Mouse (Mus musculus) erythroblast, adult 5-6 weeks (primary cell): Measurements from ENCODE around the gene Fchsd2. TPM values are rescaled to one million over a fixed set of nuclear protein-coding genes. Genes with fewer than 3 reads are reported as not detected.

Experiments
- ATAC-seq: replicated peaks from 2 replicates; pipeline ENCODE4 v1.8.0; 2016; ENCODE audit warnings: moderate number of reproducible peaks, mild to moderate bottlenecking, moderate TSS enrichment, inconsistent platforms; ENCODE audit not compliant: poor library complexity, low FRiP score, severe bottlenecking
- total RNA-seq, 2 experiments: library from RNA; stranded (forward) in 1 of 2; stranded (reverse) in 1 of 2; fragments of 150-400 nt in 1 of 2; fragments of 200-764, 138-1000 nt in 1 of 2; gene quantifications; 2 replicates each; pipeline versions ENCODE4 v1.2.3 to v1.2.4; 2015 to 2017; ENCODE audit warnings: low replicate concordance in 2 of 2

Gene Fchsd2
- total RNA-seq, 2 experiments from 2014 or later = 6.7 to 12.8 TPM

- no peak for ATAC-seq
Observed at GRCm38 (mm10) chr7:101163878-101164277, 71.2 kb downstream of the Fchsd2 start.

GRCm38 (mm10) chr7:101166568-101166967 lies 73.9 kb downstream of the Fchsd2 start:
- ATAC-seq = no peak

- ATAC-seq = no peak
Observed at GRCm38 (mm10) chr7:101170482-101170881, 77.8 kb downstream of the Fchsd2 start.

GRCm38 (mm10) chr7:101171002-101171401 lies 78.3 kb downstream of the Fchsd2 start:
- no peak for ATAC-seq

- ATAC-seq = no peak
Observed at GRCm38 (mm10) chr7:101173331-101173730, 80.7 kb downstream of the Fchsd2 start.

- no peak for ATAC-seq
Observed at GRCm38 (mm10) chr7:101178751-101179150, 86.1 kb downstream of the Fchsd2 start.

- no peak for ATAC-seq
Observed at GRCm38 (mm10) chr7:101191326-101191969, 98.8 kb downstream of the Fchsd2 start.

- no peak for ATAC-seq
Observed at GRCm38 (mm10) chr7:101210826-101211225, 118.2 kb downstream of the Fchsd2 start.

GRCm38 (mm10) chr7:101213515-101214263 lies 121.0 kb downstream of the Fchsd2 start:
- no peak for ATAC-seq

- no peak for ATAC-seq
Observed at GRCm38 (mm10) chr7:101216724-101217123, 124.1 kb downstream of the Fchsd2 start.

- ATAC-seq = no peak
Observed at GRCm38 (mm10) chr7:101223501-101223900, 130.8 kb downstream of the Fchsd2 start.

- ATAC-seq = peak; percentile 39; the same call in 1 of the 2 replicates
Observed at GRCm38 (mm10) chr7:101229336-101229735, 136.7 kb downstream of the Fchsd2 start.

- ATAC-seq = no peak
Observed at GRCm38 (mm10) chr7:101231458-101231857, 138.8 kb downstream of the Fchsd2 start.

- no peak for ATAC-seq
Observed at GRCm38 (mm10) chr7:101232716-101233115, 140.1 kb downstream of the Fchsd2 start.

- no peak for ATAC-seq
Observed at GRCm38 (mm10) chr7:101236712-101237473, 144.2 kb downstream of the Fchsd2 start.

- no peak for ATAC-seq
Observed at GRCm38 (mm10) chr7:101248760-101249159, 156.1 kb downstream of the Fchsd2 start.

- ATAC-seq = no peak
Observed at GRCm38 (mm10) chr7:101249173-101249572, 156.5 kb downstream of the Fchsd2 start.

- no peak for ATAC-seq
Observed at GRCm38 (mm10) chr7:101253071-101253470, 160.4 kb downstream of the Fchsd2 start.

GRCm38 (mm10) chr7:101258482-101258881 lies 165.8 kb downstream of the Fchsd2 start:
- ATAC-seq = no peak

- no peak for ATAC-seq
Observed at GRCm38 (mm10) chr7:101261941-101262546, 169.4 kb downstream of the Fchsd2 start.
